Mouse (Mus musculus): Measurements from ENCODE around the gene Rassf5. TPM values are rescaled to one million over a fixed set of nuclear protein-coding genes. Genes with fewer than 3 reads are reported as not detected.

Rassf5 gene
- polyA plus RNA-seq, 2 experiments, result 3.1 to 3.2 TPM

GRCm38 (mm10) chr1:131287267-131287666 lies 42.2 kb upstream of the Rassf5 start:
- H3K27ac ChIP-seq (replicated peaks; ENCODE audit: low read depth, low read length), result no peak overlapping the region
- no peak for TF ChIP-seq POLR2A (IDR thresholded peaks at IDR 0.05; ENCODE audit: borderline replicate concordance, extremely low read depth, insufficient read depth, insufficient read length)
- DNase-seq (ENCODE audit: low spot score), result no peak
- H3K9me3 ChIP-seq (ENCODE audit: control insufficient read depth, low read length), result no peaks in the 10 kb centered on the region
- H3K36me3 ChIP-seq (ENCODE audit: control insufficient read depth, insufficient read depth, low read length), result peaks cover 37% of the 10 kb centered on the region
- ATAC-seq (ENCODE audit: low FRiP score, low read depth), result no peak
- 75% methylated on average over 2 of the region's 2 CpGs for WGBS
- no peaks in the 10 kb centered on the region for H3K27me3 ChIP-seq (ENCODE audit: control insufficient read depth, insufficient read depth, low read length)
- H3K4me2 ChIP-seq (replicated peaks; ENCODE audit: low read depth, low read length, severe bottlenecking), result no peak overlapping the region
- H3K4me3 ChIP-seq (replicated peaks; ENCODE audit: low read length), result no peak overlapping the region
- no peak overlapping the region for H3K9ac ChIP-seq (ENCODE audit: low read depth, low read length, severe bottlenecking)
- H3K4me1 ChIP-seq (ENCODE audit: control insufficient read depth, insufficient read depth, low read length), result no peaks in the 10 kb centered on the region

GRCm38 (mm10) chr1:131286803-131287202 lies 41.7 kb upstream of the Rassf5 start:
- DNase-seq (ENCODE audit: low spot score) (no peak), ATAC-seq (ENCODE audit: low FRiP score, low read depth) (no peak)
- 85% methylated on average over 5 of the region's 5 CpGs for WGBS
- Histone ChIP-seq H3K4me3 (replicated peaks; ENCODE audit: low read length) (no peak overlapping the region), H3K9me3 (ENCODE audit: control insufficient read depth, low read length) (no peaks in the 10 kb centered on the region), H3K36me3 (ENCODE audit: control insufficient read depth, insufficient read depth, low read length) (peaks cover 32% of the 10 kb centered on the region), H3K27ac (replicated peaks; ENCODE audit: low read depth, low read length) (no peak overlapping the region), H3K4me2 (replicated peaks; ENCODE audit: low read depth, low read length, severe bottlenecking) (no peak overlapping the region), H3K4me1 (ENCODE audit: control insufficient read depth, insufficient read depth, low read length) (no peaks in the 10 kb centered on the region), H3K27me3 (ENCODE audit: control insufficient read depth, insufficient read depth, low read length) (no peaks in the 10 kb centered on the region), H3K9ac (ENCODE audit: low read depth, low read length, severe bottlenecking) (no peak overlapping the region)
- no peak for TF ChIP-seq POLR2A (IDR thresholded peaks at IDR 0.05; ENCODE audit: borderline replicate concordance, extremely low read depth, insufficient read depth, insufficient read length)

GRCm38 (mm10) chr1:131284616-131285015 lies 39.6 kb upstream of the Rassf5 start:
- Histone ChIP-seq H3K27ac (replicated peaks; ENCODE audit: low read depth, low read length) (no peak overlapping the region), H3K4me2 (replicated peaks; ENCODE audit: low read depth, low read length, severe bottlenecking) (no peak overlapping the region), H3K27me3 (ENCODE audit: control insufficient read depth, insufficient read depth, low read length) (no peaks in the 10 kb centered on the region), H3K9me3 (ENCODE audit: control insufficient read depth, low read length) (no peaks in the 10 kb centered on the region), H3K4me1 (ENCODE audit: control insufficient read depth, insufficient read depth, low read length) (no peaks in the 10 kb centered on the region), H3K4me3 (replicated peaks; ENCODE audit: low read length) (no peak overlapping the region), H3K9ac (ENCODE audit: low read depth, low read length, severe bottlenecking) (no peak overlapping the region), H3K36me3 (ENCODE audit: control insufficient read depth, insufficient read depth, low read length) (peaks cover 23% of the 10 kb centered on the region)
- 73% methylated on average over 4 of the region's 4 CpGs for WGBS
- no peak for DNase-seq (ENCODE audit: low spot score)
- TF ChIP-seq POLR2A (IDR thresholded peaks at IDR 0.05; ENCODE audit: borderline replicate concordance, extremely low read depth, insufficient read depth, insufficient read length), result no peak
- ATAC-seq (ENCODE audit: low FRiP score, low read depth), result no peak

DNA sequence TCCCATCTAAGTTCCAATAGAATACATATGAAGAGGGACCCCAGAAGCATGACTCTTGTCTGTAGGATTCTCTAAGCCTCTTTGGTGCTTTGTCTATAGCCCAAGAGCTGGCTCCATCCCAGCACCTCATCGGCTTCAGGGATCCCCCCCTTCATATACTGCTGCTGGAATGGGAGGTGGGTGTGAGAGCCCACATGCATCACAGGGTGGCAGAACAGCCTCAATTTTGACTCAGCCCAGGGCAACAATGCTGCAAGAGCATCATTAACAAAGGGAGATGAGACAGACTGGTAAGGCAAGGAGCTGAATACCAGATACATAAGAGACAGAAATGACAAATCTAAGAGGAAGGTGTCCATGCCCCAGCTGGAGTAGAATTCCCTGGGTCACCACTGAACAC lies 39.1 kb upstream of the Rassf5 start:
- Histone ChIP-seq H3K4me3 (replicated peaks; ENCODE audit: low read length) (no peak overlapping the region), H3K27ac (replicated peaks; ENCODE audit: low read depth, low read length) (no peak overlapping the region), H3K36me3 (ENCODE audit: control insufficient read depth, insufficient read depth, low read length) (peaks cover 19% of the 10 kb centered on the region), H3K27me3 (ENCODE audit: control insufficient read depth, insufficient read depth, low read length) (no peaks in the 10 kb centered on the region), H3K4me2 (replicated peaks; ENCODE audit: low read depth, low read length, severe bottlenecking) (no peak overlapping the region), H3K4me1 (ENCODE audit: control insufficient read depth, insufficient read depth, low read length) (peaks cover under 1% of the 10 kb centered on the region; the same call in 1 of the 2 replicates), H3K9ac (ENCODE audit: low read depth, low read length, severe bottlenecking) (no peak overlapping the region), H3K9me3 (ENCODE audit: control insufficient read depth, low read length) (no peaks in the 10 kb centered on the region)
- DNase-seq (ENCODE audit: low spot score) (no peak), ATAC-seq (ENCODE audit: low FRiP score, low read depth) (no peak)
- TF ChIP-seq POLR2A (IDR thresholded peaks at IDR 0.05; ENCODE audit: borderline replicate concordance, extremely low read depth, insufficient read depth, insufficient read length), result no peak
- WGBS, result 83% methylated on average over 1 of the region's 1 CpGs

DNA sequence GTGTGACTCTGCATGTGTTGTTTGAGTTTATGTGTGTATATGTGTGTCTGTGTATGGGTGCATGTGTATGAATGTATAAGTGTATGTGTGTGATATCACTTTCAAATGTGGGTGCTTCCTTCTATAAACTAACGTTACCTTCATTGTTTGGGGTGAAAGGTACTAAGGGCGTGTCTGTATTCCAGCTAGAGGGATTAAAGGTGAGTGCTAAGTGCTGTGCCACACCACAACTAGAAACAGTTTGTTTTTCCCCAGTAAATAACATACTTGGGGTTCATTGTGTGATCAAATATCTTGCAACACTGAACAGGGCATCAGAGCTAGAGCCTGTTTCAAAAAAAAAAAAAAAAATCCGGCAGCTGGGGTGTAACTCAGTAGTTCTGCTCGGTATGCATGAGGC lies 36.7 kb upstream of the Rassf5 start:
- DNase-seq (ENCODE audit: low spot score) (no peak), ATAC-seq (ENCODE audit: low FRiP score, low read depth) (peak; percentile 38)
- Histone ChIP-seq H3K4me2 (replicated peaks; ENCODE audit: low read depth, low read length, severe bottlenecking) (no peak overlapping the region), H3K4me3 (replicated peaks; ENCODE audit: low read length) (no peak overlapping the region), H3K36me3 (ENCODE audit: control insufficient read depth, insufficient read depth, low read length) (0 out of 2 replicates have a peak, but pooled peaks cover 4% of the 10 kb centered on the region), H3K4me1 (ENCODE audit: control insufficient read depth, insufficient read depth, low read length) (peaks cover 8% of the 10 kb centered on the region; the same call in 1 of the 2 replicates), H3K9me3 (ENCODE audit: control insufficient read depth, low read length) (no peaks in the 10 kb centered on the region), H3K9ac (ENCODE audit: low read depth, low read length, severe bottlenecking) (no peak overlapping the region), H3K27me3 (ENCODE audit: control insufficient read depth, insufficient read depth, low read length) (no peaks in the 10 kb centered on the region), H3K27ac (replicated peaks; ENCODE audit: low read depth, low read length) (no peak overlapping the region)
- 48% methylated on average over 4 of the region's 4 CpGs for WGBS
- TF ChIP-seq POLR2A (IDR thresholded peaks at IDR 0.05; ENCODE audit: borderline replicate concordance, extremely low read depth, insufficient read depth, insufficient read length), result no peak

GRCm38 (mm10) chr1:131280280-131280679 lies 35.2 kb upstream of the Rassf5 start:
- Histone ChIP-seq H3K4me3 (replicated peaks; ENCODE audit: low read length) (no peak overlapping the region), H3K36me3 (ENCODE audit: control insufficient read depth, insufficient read depth, low read length) (no peaks in the 10 kb centered on the region), H3K27ac (replicated peaks; ENCODE audit: low read depth, low read length) (no peak overlapping the region), H3K9ac (ENCODE audit: low read depth, low read length, severe bottlenecking) (no peak overlapping the region), H3K27me3 (ENCODE audit: control insufficient read depth, insufficient read depth, low read length) (no peaks in the 10 kb centered on the region), H3K4me1 (ENCODE audit: control insufficient read depth, insufficient read depth, low read length) (peaks cover 8% of the 10 kb centered on the region; the same call in 1 of the 2 replicates), H3K4me2 (replicated peaks; ENCODE audit: low read depth, low read length, severe bottlenecking) (no peak overlapping the region), H3K9me3 (ENCODE audit: control insufficient read depth, low read length) (no peaks in the 10 kb centered on the region)
- ATAC-seq (ENCODE audit: low FRiP score, low read depth) (no peak), DNase-seq (ENCODE audit: low spot score) (no peak)
- TF ChIP-seq POLR2A (IDR thresholded peaks at IDR 0.05; ENCODE audit: borderline replicate concordance, extremely low read depth, insufficient read depth, insufficient read length), result no peak
- 54% methylated on average over 3 of the region's 3 CpGs for WGBS

Measured in limb, embryonic 14.5 days (tissue).